Mouse (Mus musculus): ENCODE measurements around the gene Htr2c. TPM values are rescaled to one million over a fixed set of nuclear protein-coding genes. Genes with fewer than 3 reads are reported as not detected.

Htr2c gene
- polyA plus RNA-seq (2016; fragmentation: Nextera tagmentation; extraction: Ambion mirVana): 0.15 and 0.17 TPM in 2 replicates

DNA sequence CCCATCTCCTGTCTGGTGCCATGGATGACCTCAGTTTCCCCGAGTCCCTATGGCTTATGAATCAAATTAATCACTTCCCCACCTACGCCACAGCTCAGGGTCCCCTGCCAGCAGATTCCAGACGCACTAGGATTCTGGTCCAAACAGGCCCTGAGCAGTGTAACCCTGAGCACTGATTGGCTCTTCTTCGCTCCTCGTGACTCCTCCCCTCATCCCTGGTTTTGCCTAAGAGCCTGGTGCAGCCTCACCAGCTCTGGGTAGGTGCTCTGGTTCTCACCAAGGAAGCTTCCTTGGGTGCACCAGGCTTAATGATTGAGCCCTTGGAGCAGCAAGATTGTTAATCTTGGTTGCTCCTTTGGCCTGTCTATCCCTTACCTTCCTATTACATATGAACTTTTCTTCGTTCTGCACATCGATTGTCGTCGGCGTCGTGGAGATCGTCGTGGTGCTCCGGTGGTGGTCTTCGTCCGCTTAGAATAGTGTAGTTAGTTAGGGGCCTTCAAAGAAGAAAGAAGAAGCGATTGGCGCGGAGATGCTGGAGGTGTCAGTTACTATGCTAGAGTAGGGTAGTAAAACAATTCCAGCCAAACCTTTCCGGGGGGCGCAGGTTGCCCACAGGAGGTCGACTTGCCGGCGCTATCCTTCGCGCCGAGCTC lies at the start of gene Htr2c:
Gene Htr2c, plus strand, starts transcription at position 256 of the 656 bp plus-strand sequence.
- Histone ChIP-seq H3K27me3 (ENCODE audit: low read depth, poor library complexity, severe bottlenecking) (peaks cover 61% of the 10 kb centered on the region), H3K9me3 (replicated peaks) (no peaks in the 10 kb centered on the region), H3K4me1 (no peaks in the 10 kb centered on the region), H3K4me3 (peak within 1 kb of the TSS; percentile 54), H3K27ac (replicated peaks) (no peak within 1 kb of the TSS), H3K36me3 (no peaks in the 10 kb centered on the region)
- peak; percentile 14 for DNase-seq (ENCODE audit: low spot score)
- 22% methylated on average over 27 of the region's 27 CpGs for WGBS

DNA sequence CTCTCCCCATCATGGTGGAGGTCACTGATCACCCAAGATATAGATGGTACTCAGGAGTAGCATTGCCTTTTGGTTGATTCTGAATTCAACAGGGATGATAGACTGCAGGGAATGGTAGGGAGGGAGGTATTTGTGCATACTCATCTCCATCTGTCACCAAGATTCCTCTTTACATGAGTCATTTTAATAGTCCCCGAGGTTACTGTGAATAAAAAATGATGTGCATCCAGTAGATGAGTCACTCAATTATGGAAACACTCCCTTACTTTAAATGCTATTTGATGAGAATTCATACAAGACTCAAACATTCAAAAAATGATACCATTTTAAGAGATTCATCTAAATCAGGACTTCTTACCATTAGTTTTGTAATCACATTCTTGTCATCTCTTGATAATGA lies 34.1 kb upstream of the Htr2c start:
- Histone ChIP-seq H3K27ac (replicated peaks) (no peak overlapping the region), H3K4me1 (no peaks in the 10 kb centered on the region), H3K36me3 (no peaks in the 10 kb centered on the region), H3K4me3 (no peak overlapping the region), H3K27me3 (ENCODE audit: low read depth, poor library complexity, severe bottlenecking) (no peaks in the 10 kb centered on the region), H3K9me3 (replicated peaks) (no peaks in the 10 kb centered on the region)
- 67% methylated on average over 1 of the region's 1 CpGs for WGBS
- DNase-seq (ENCODE audit: low spot score): no peak

- DNase-seq (ENCODE audit: low spot score): no peak
- Histone ChIP-seq H3K27ac (replicated peaks) (no peak overlapping the region), H3K36me3 (no peaks in the 10 kb centered on the region), H3K4me1 (no peaks in the 10 kb centered on the region), H3K27me3 (ENCODE audit: low read depth, poor library complexity, severe bottlenecking) (no peaks in the 10 kb centered on the region), H3K9me3 (replicated peaks) (no peaks in the 10 kb centered on the region), H3K4me3 (no peak overlapping the region)
Observed at GRCm38 (mm10) chrX:146936332-146936731, 26.0 kb upstream of the Htr2c start.

GRCm38 (mm10) chrX:146946216-146946886 lies 16.0 kb upstream of the Htr2c start:
- no peak for DNase-seq (ENCODE audit: low spot score)
- Histone ChIP-seq H3K4me1 (no peaks in the 10 kb centered on the region), H3K4me3 (no peak overlapping the region), H3K27me3 (ENCODE audit: low read depth, poor library complexity, severe bottlenecking) (no peaks in the 10 kb centered on the region), H3K36me3 (no peaks in the 10 kb centered on the region), H3K9me3 (replicated peaks) (no peaks in the 10 kb centered on the region), H3K27ac (replicated peaks) (no peak overlapping the region)
- 77% methylated on average over 2 of the region's 2 CpGs for WGBS

DNA sequence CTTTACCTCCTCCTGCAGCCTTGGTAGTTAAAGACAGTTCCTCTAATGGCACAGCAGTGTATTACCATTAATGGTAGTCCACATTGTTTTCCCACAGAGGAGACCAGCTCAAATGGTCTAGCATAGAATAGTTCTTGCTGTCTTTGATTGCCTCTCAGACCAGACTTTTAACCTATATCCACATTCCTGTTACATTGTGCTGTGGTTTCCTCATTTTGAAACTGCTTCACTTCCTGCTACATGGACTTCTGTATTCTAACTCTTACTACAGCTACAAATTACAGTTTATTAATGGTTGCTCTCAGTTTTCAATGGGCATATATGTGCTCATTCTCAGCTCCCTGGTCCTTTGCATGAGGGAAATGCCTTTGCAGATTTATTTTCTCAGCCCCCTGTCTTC lies 15.3 kb upstream of the Htr2c start:
- H3K27me3 ChIP-seq (ENCODE audit: low read depth, poor library complexity, severe bottlenecking): no peaks in the 10 kb centered on the region
- H3K4me3 ChIP-seq: no peak overlapping the region
- DNase-seq (ENCODE audit: low spot score): no peak
- no peaks in the 10 kb centered on the region for H3K36me3 ChIP-seq
- H3K27ac ChIP-seq (replicated peaks): no peak overlapping the region
- H3K9me3 ChIP-seq (replicated peaks): no peaks in the 10 kb centered on the region
- H3K4me1 ChIP-seq: no peaks in the 10 kb centered on the region

DNA sequence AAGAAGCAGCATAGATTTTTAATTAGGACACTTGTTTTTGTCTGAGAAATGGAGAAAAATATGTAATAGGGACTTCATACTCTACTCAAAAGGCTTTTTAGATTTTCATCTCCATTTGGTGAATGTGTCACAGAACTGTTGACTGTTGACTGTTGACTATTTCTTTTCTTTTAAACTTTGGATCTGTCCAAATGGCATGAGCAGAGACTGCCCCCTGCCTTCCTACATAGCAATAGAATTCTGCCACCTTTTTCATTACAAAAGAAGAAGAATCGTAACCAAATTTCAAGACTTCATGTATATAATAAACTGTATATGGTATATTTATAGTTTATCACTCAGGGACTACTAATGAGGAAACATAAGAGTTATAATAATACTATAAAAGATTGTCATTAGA lies 3.7 kb upstream of the Htr2c start:
- WGBS: 83% methylated on average over 1 of the region's 1 CpGs
- no peak for DNase-seq (ENCODE audit: low spot score)
- H3K27ac ChIP-seq (replicated peaks): no peak overlapping the region
- H3K9me3 ChIP-seq (replicated peaks): no peaks in the 10 kb centered on the region
- no peaks in the 10 kb centered on the region for H3K36me3 ChIP-seq
- H3K27me3 ChIP-seq (ENCODE audit: low read depth, poor library complexity, severe bottlenecking): peaks cover 47% of the 10 kb centered on the region
- H3K4me3 ChIP-seq: no peak overlapping the region
- H3K4me1 ChIP-seq: no peaks in the 10 kb centered on the region

DNA sequence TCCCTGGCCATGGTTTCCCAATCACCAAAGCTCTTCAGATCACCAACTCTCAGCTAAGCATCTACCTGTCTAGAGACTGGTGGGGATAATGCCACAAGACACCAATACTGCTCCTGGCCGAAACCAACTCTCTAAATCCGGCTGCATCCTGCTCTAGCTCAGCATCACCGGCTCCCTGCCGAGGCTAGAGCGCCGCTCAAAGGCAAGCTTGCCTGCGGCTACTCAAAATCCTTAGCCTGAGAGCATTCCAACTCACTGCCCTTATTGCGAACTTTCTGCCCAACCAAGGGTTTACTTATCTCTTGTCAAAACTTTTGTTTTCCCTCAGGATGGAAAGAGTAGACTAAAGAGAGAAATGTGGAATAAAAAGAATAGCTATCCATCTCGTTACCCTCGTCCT lies 2.4 kb upstream of the Htr2c start:
- Histone ChIP-seq H3K4me3 (no peak overlapping the region), H3K36me3 (no peaks in the 10 kb centered on the region), H3K27ac (replicated peaks) (no peak overlapping the region), H3K27me3 (ENCODE audit: low read depth, poor library complexity, severe bottlenecking) (peaks cover 60% of the 10 kb centered on the region), H3K4me1 (no peaks in the 10 kb centered on the region), H3K9me3 (replicated peaks) (no peaks in the 10 kb centered on the region)
- 13% methylated on average over 10 of the region's 10 CpGs for WGBS
- DNase-seq (ENCODE audit: low spot score): peak; percentile 14

DNA sequence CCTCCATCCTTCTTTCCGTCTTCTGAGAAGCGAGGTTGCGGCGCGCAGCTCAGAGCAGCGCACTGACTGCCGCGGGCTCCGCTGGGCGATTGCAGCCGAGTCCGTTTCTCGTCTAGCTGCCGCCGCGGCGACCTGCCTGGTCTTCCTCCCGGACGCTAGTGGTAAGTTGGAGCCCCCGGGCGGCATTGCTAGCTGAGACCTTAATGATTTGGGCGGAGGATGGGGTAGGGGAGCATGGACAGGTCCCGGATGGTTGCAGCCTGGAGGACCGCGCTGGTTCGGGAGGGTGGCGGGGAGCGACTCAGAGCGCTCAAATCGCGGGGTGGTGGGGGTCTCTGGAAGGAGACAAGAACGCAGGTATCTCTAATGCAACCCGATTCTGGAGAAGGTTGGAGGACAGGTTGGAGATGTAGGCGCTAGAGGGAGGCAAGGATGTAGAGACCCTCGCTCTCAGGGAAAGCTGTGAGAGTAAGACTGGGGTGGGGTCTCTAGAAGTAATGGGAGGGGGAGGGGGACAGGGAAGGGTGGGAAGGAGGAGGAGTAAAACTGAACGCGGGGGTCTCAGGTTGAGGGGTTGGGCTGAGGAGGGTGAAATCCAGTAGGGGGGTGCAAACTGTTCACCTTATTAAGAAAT lies 718 bp downstream of the Htr2c start:
- no peaks in the 10 kb centered on the region for H3K9me3 ChIP-seq (replicated peaks)
- no peaks in the 10 kb centered on the region for H3K4me1 ChIP-seq
- no peaks in the 10 kb centered on the region for H3K36me3 ChIP-seq
- H3K4me3 ChIP-seq: peak overlapping the region; percentile 54
- peak; percentile 41 for DNase-seq (ENCODE audit: low spot score)
- no peak overlapping the region for H3K27ac ChIP-seq (replicated peaks)
- peaks cover 61% of the 10 kb centered on the region for H3K27me3 ChIP-seq (ENCODE audit: low read depth, poor library complexity, severe bottlenecking)
- 22% methylated on average over 37 of the region's 37 CpGs for WGBS

- Histone ChIP-seq H3K4me3 (no peak overlapping the region), H3K36me3 (no peaks in the 10 kb centered on the region), H3K4me1 (no peaks in the 10 kb centered on the region), H3K9me3 (replicated peaks) (no peaks in the 10 kb centered on the region), H3K27me3 (ENCODE audit: low read depth, poor library complexity, severe bottlenecking) (no peaks in the 10 kb centered on the region), H3K27ac (replicated peaks) (no peak overlapping the region)
- 62% methylated on average over 5 of the region's 5 CpGs for WGBS
- DNase-seq (ENCODE audit: low spot score): no peak
Observed at GRCm38 (mm10) chrX:146979931-146980330, 17.6 kb downstream of the Htr2c start.

DNA sequence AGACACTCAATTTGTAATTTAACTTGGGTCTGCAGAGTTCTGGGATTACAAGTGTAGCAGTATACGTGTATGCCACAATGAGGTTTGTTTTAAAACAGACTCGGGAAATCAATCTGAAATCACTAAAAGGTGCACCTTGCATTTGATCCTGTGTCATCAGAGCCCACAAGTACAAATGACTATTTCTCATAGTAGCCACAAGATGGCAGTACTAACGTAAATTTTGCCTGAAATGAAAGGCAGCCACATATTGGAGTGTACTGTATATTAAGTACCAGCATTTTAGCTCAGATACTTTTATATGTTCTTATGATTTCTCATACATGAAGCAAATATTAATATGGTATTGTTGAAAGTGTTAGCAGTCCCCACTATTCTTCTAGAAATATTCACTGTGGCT lies 93.4 kb downstream of the Htr2c start:
- H3K27ac ChIP-seq (replicated peaks): no peak overlapping the region

DNA sequence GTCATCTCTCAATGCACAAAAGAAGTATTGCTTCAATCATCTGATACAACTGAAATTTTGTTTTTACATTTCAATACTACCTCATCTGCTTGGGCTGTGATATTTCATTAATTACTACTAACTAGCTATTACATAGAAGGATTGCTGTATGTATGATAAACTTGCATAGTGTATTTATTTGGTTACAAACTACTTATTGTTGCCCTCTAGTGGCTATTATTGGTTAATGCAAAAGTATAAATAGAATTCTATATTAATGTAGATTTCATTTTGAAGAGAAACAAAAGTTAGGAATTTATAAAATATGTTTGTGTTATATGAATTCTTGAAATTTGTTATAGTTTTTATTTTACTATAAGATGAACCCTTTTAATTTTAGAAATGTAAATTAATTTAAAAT lies 109.3 kb downstream of the Htr2c start:
- no peaks in the 10 kb centered on the region for H3K27me3 ChIP-seq (ENCODE audit: low read depth, poor library complexity, severe bottlenecking)
- no peaks in the 10 kb centered on the region for H3K36me3 ChIP-seq
- no peak for DNase-seq (ENCODE audit: low spot score)
- H3K4me1 ChIP-seq: no peaks in the 10 kb centered on the region
- no peak overlapping the region for H3K4me3 ChIP-seq
- no peaks in the 10 kb centered on the region for H3K9me3 ChIP-seq (replicated peaks)
- no peak overlapping the region for H3K27ac ChIP-seq (replicated peaks)

More for the DNA sequence above, 93.4 kb downstream of the Htr2c start:
- no peak for DNase-seq (ENCODE audit: low spot score)
- H3K4me1 ChIP-seq: no peaks in the 10 kb centered on the region
- no peaks in the 10 kb centered on the region for H3K27me3 ChIP-seq (ENCODE audit: low read depth, poor library complexity, severe bottlenecking)
- WGBS: 29% methylated on average over 3 of the region's 3 CpGs
- no peak overlapping the region for H3K4me3 ChIP-seq
- no peaks in the 10 kb centered on the region for H3K36me3 ChIP-seq
- no peaks in the 10 kb centered on the region for H3K9me3 ChIP-seq (replicated peaks)

GRCm38 (mm10) chrX:147119155-147119554 lies 156.8 kb downstream of the Htr2c start:
- Histone ChIP-seq H3K27me3 (ENCODE audit: low read depth, poor library complexity, severe bottlenecking) (no peaks in the 10 kb centered on the region), H3K27ac (replicated peaks) (no peak overlapping the region), H3K4me1 (no peaks in the 10 kb centered on the region), H3K9me3 (replicated peaks) (no peaks in the 10 kb centered on the region), H3K36me3 (no peaks in the 10 kb centered on the region), H3K4me3 (no peak overlapping the region)
- 56% methylated on average over 1 of the region's 1 CpGs for WGBS
- no peak for DNase-seq (ENCODE audit: low spot score)

DNA sequence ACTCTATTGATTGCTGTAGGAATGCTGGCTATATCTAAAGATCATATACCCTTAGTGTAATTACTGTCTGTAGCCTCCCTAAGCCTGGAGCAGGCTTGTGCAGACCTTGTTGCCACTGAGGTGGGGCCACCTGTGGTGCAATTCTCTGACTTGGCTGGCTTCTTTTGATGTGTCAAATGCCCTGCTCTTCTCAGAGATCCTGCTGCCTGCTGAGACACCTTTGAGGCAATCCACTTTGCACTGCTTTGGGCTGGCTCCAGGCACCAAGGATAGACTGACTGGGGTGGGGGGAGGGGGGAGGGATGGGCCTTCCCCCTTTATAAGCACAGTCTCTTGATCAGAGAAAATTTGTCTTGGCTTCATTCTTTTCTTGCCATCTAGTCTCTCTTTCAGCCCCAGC lies 252.9 kb downstream of the Htr2c start:
- Histone ChIP-seq H3K4me3 (no peak overlapping the region), H3K27ac (replicated peaks) (no peak overlapping the region), H3K27me3 (ENCODE audit: low read depth, poor library complexity, severe bottlenecking) (no peaks in the 10 kb centered on the region), H3K4me1 (no peaks in the 10 kb centered on the region), H3K9me3 (replicated peaks) (no peaks in the 10 kb centered on the region), H3K36me3 (no peaks in the 10 kb centered on the region)
- no peak for DNase-seq (ENCODE audit: low spot score)

Measured in midbrain, embryonic 10.5 days (tissue).